Mouse (Mus musculus): Measurements from ENCODE around the gene Foxd3. TPM values are rescaled to one million over a fixed set of nuclear protein-coding genes. Genes with fewer than 3 reads are reported as not detected.
"Not testable (repeated sequence)": the region's sequence is repeated elsewhere in the genome, so short reads cannot be mapped to it uniquely, and the experiment has no call there.

The Foxd3 gene
- total RNA-seq (2021) = 1 to 10 TPM in 1 of 2 experiments, under 1 TPM in 1; 0.84 to 1.7 TPM
- long read RNA-seq, experiment 1 = 0 reads
- long read RNA-seq, experiment 2 = 0 reads

GRCm38 (mm10) chr4:99655937-99656604 lies at the start of gene Foxd3:
TSS of gene Foxd3 (plus strand) at chr4:99656299.
- peak; percentile 26 for DNase-seq
- TF ChIP-seq CTCF (IDR thresholded peaks at IDR 0.05) = no peak
- H3K4me3 ChIP-seq = peak within 1 kb of the TSS; percentile 63
- intact Hi-C loops (cut with DNase I) = no loop called here
- H3K27ac ChIP-seq = peak within 1 kb of the TSS; percentile 70

- no peak for DNase-seq
- no peak overlapping the region for H3K27ac ChIP-seq
- intact Hi-C loops (cut with DNase I) = no loop called here
- no peak for TF ChIP-seq CTCF (IDR thresholded peaks at IDR 0.05)
- H3K4me3 ChIP-seq = no peak overlapping the region
Observed at GRCm38 (mm10) chr4:99612156-99612555, 43.9 kb upstream of the Foxd3 start.

- no peak overlapping the region for H3K27ac ChIP-seq
- DNase-seq = no peak
- intact Hi-C loops (cut with DNase I) = no loop called here
- TF ChIP-seq CTCF (IDR thresholded peaks at IDR 0.05) = no peak
- H3K4me3 ChIP-seq = no peak overlapping the region
Observed at GRCm38 (mm10) chr4:99612609-99613350, 43.3 kb upstream of the Foxd3 start.

- DNase-seq = no peak
- no peak overlapping the region for H3K27ac ChIP-seq
- peak overlapping the region; percentile 36 for H3K4me3 ChIP-seq
- intact Hi-C loops (cut with DNase I) = no loop called here
- no peak for TF ChIP-seq CTCF (IDR thresholded peaks at IDR 0.05)
Observed at GRCm38 (mm10) chr4:99626047-99626844, 29.9 kb upstream of the Foxd3 start.

GRCm38 (mm10) chr4:99627057-99627456 lies 29.0 kb upstream of the Foxd3 start:
- intact Hi-C loops (cut with DNase I) = no loop called here
- no peak for TF ChIP-seq CTCF (IDR thresholded peaks at IDR 0.05)

GRCm38 (mm10) chr4:99636038-99636437 lies 20.1 kb upstream of the Foxd3 start:
- intact Hi-C loops (cut with DNase I) = no loop called here
- TF ChIP-seq CTCF (IDR thresholded peaks at IDR 0.05) = no peak
- no peak overlapping the region for H3K27ac ChIP-seq
- H3K4me3 ChIP-seq = no peak overlapping the region
- DNase-seq = no peak

More at GRCm38 (mm10) chr4:99627057-99627456, 29.0 kb upstream of the Foxd3 start:
- Histone ChIP-seq H3K27ac (no peak overlapping the region), H3K4me3 (no peak overlapping the region)
- DNase-seq = no peak

- intact Hi-C loops (cut with DNase I) = no loop called here
Observed at GRCm38 (mm10) chr4:99636711-99637110, 19.4 kb upstream of the Foxd3 start.

GRCm38 (mm10) chr4:99640619-99641018 lies 15.5 kb upstream of the Foxd3 start:
- H3K27ac ChIP-seq; H3K4me3 ChIP-seq; intact Hi-C loops (cut with DNase I); DNase-seq: not testable (repeated sequence)

More at GRCm38 (mm10) chr4:99636711-99637110, 19.4 kb upstream of the Foxd3 start:
- TF ChIP-seq CTCF (IDR thresholded peaks at IDR 0.05) = no peak
- H3K27ac ChIP-seq = no peak overlapping the region
- DNase-seq = no peak
- H3K4me3 ChIP-seq = no peak overlapping the region

GRCm38 (mm10) chr4:99641920-99642319 lies 14.2 kb upstream of the Foxd3 start:
- no peak overlapping the region for H3K4me3 ChIP-seq
- TF ChIP-seq CTCF (IDR thresholded peaks at IDR 0.05) = no peak
- intact Hi-C loops (cut with DNase I) = no loop called here
- no peak overlapping the region for H3K27ac ChIP-seq
- no peak for DNase-seq

- TF ChIP-seq CTCF (IDR thresholded peaks at IDR 0.05) = no peak
- DNase-seq = no peak
- H3K27ac ChIP-seq = no peak overlapping the region
- intact Hi-C loops (cut with DNase I) = no loop called here
- H3K4me3 ChIP-seq = no peak overlapping the region
Observed at GRCm38 (mm10) chr4:99645560-99645959, 10.5 kb upstream of the Foxd3 start.

- DNase-seq = peak; percentile 42
- peak overlapping the region; percentile 59 for H3K4me3 ChIP-seq
- intact Hi-C loops (cut with DNase I) = no loop called here
- TF ChIP-seq CTCF (IDR thresholded peaks at IDR 0.05) = peak; percentile 55
- no peak overlapping the region for H3K27ac ChIP-seq
Observed at GRCm38 (mm10) chr4:99650088-99650944, 5.8 kb upstream of the Foxd3 start.

All from gastrocnemius, adult 2 months (tissue).